Mouse (Mus musculus): Measurements from ENCODE around the gene Ncaph2. TPM values are rescaled to one million over a fixed set of nuclear protein-coding genes. Genes with fewer than 3 reads are reported as not detected.

Gene Ncaph2
- 154 and 158 TPM in 2 replicates for polyA plus RNA-seq (2014; fragmentation: Nextera tagmentation; extraction: Ambion mirVana)

DNA sequence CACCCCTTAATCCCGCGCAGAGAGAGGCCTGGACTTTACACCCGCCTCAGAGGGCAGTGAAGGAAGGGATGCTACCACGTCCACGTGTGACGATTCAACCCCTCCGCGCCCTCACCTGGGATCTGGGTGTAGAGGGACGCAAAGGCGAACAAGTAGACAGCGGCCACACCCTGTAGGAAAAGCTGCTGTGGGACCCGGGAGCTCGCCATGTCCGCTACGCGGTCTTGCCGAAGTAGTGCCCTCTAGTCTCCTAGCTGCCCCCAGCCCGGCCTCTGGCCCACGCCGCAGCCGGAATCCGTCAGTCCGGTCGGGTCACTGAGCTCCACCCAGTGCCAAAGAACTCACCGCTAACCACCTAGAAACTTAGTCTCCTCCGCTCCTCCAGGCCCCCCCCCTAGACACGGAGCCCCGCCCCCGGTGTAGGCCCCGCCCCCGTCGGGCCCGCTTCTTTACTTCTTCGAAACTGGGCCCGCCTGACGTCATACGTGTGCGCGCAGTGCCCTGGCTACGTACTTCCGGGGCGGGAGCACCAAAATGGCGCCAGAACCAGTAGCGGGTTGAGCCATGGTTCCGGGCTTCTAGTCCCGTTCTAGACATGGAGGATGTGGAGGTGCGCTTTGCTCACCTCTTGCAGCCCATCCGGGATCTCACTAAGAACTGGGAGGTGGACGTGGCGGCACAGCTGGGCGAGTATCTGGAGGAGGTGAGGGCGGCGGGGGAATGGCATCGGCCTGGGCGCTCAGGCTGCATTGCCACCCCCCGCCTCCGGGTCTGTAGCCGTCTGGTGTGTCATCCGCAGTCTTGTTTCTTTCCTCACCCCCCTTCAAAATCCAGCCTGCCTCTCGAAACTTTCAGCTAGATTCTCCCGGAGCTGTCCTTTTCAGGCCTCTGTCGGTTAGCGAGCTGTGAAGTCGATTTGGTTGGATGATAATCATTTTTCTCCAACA lies at the start of gene Ncaph2, which contains the start of gene Lmf2:
TSS of gene Ncaph2 (plus strand) at position 479 of the 947 bp plus-strand sequence.
TSS of gene Lmf2 (minus strand) at position 419 of the 947 bp plus-strand sequence.
- Histone ChIP-seq H3K36me3 (ENCODE audit: control insufficient read depth, insufficient read depth, low read length) (peaks cover 12% of the 10 kb centered on the region), H3K4me2 (ENCODE audit: low read depth) (peak within 1 kb of the TSS; percentile 73), H3K27ac (ENCODE audit: low read depth, low read length) (peak within 1 kb of the TSS; percentile 61; the same call in 1 of the 2 replicates), H3K9me3 (ENCODE audit: control insufficient read depth, low read length) (no peaks in the 10 kb centered on the region), H3K9ac (ENCODE audit: low read length) (peak within 1 kb of the TSS; percentile 80), H3K4me3 (ENCODE audit: low read depth, low read length) (peak within 1 kb of the TSS; percentile 74), H3K27me3 (ENCODE audit: control insufficient read depth, insufficient read depth, low read length) (no peaks in the 10 kb centered on the region), H3K4me1 (ENCODE audit: control insufficient read depth, insufficient read depth, low read length) (peaks cover 13% of the 10 kb centered on the region)
- under 1% methylated on average over 64 of the region's 64 CpGs for WGBS
- DNase-seq (ENCODE audit: low spot score) (peak; percentile 98), ATAC-seq (ENCODE audit: insufficient read depth, low FRiP score, low TSS enrichment) (peak; percentile 86)

GRCm38 (mm10) chr15:89305966-89306365 lies 49.6 kb upstream of the Ncaph2 start:
- H3K4me2 ChIP-seq (ENCODE audit: low read depth): no peak overlapping the region
- no peak overlapping the region for H3K4me3 ChIP-seq (ENCODE audit: low read depth, low read length)
- WGBS: 89% methylated on average over 1 of the region's 1 CpGs
- H3K27ac ChIP-seq (ENCODE audit: low read depth, low read length): no peak overlapping the region
- ATAC-seq (ENCODE audit: insufficient read depth, low FRiP score, low TSS enrichment) (no peak), DNase-seq (ENCODE audit: low spot score) (no peak)
- no peaks in the 10 kb centered on the region for H3K27me3 ChIP-seq (ENCODE audit: control insufficient read depth, insufficient read depth, low read length)
- no peaks in the 10 kb centered on the region for H3K9me3 ChIP-seq (ENCODE audit: control insufficient read depth, low read length)
- H3K36me3 ChIP-seq (ENCODE audit: control insufficient read depth, insufficient read depth, low read length): peaks cover 31% of the 10 kb centered on the region
- H3K9ac ChIP-seq (ENCODE audit: low read length): no peak overlapping the region
- no peaks in the 10 kb centered on the region for H3K4me1 ChIP-seq (ENCODE audit: control insufficient read depth, insufficient read depth, low read length)

DNA sequence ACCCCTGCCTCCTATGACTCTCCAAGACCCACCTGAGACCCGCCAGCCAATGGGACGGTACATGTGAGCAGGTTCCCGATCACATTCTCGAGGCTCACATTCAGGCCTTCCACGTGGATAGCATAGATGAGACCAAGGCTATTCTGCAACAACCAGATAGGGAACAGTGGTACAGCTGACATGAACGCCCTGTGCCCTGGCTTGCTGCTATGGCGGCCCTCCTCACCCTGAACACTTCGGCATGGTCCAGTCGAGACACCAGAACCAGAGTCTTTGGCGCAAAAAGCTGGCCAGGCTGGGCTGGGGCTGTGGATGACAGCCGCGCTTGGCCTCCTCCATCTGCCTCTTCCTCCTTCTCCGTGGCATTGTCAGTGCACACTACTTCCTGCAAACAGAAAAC lies 48.1 kb upstream of the Ncaph2 start:
- WGBS: 92% methylated on average over 13 of the region's 13 CpGs
- Histone ChIP-seq H3K9ac (ENCODE audit: low read length) (no peak overlapping the region), H3K27me3 (ENCODE audit: control insufficient read depth, insufficient read depth, low read length) (no peaks in the 10 kb centered on the region), H3K4me3 (ENCODE audit: low read depth, low read length) (no peak overlapping the region), H3K36me3 (ENCODE audit: control insufficient read depth, insufficient read depth, low read length) (peaks cover 22% of the 10 kb centered on the region), H3K4me2 (ENCODE audit: low read depth) (no peak overlapping the region), H3K9me3 (ENCODE audit: control insufficient read depth, low read length) (no peaks in the 10 kb centered on the region), H3K27ac (ENCODE audit: low read depth, low read length) (no peak overlapping the region), H3K4me1 (ENCODE audit: control insufficient read depth, insufficient read depth, low read length) (no peaks in the 10 kb centered on the region)
- no peak for ATAC-seq (ENCODE audit: insufficient read depth, low FRiP score, low TSS enrichment)
- DNase-seq (ENCODE audit: low spot score): no peak

GRCm38 (mm10) chr15:89308406-89309139 lies 46.9 kb upstream of the Ncaph2 start:
- Histone ChIP-seq H3K36me3 (ENCODE audit: control insufficient read depth, insufficient read depth, low read length) (peaks cover 13% of the 10 kb centered on the region), H3K4me2 (ENCODE audit: low read depth) (no peak overlapping the region), H3K9me3 (ENCODE audit: control insufficient read depth, low read length) (no peaks in the 10 kb centered on the region), H3K4me3 (ENCODE audit: low read depth, low read length) (no peak overlapping the region), H3K27me3 (ENCODE audit: control insufficient read depth, insufficient read depth, low read length) (no peaks in the 10 kb centered on the region), H3K4me1 (ENCODE audit: control insufficient read depth, insufficient read depth, low read length) (peaks cover 6% of the 10 kb centered on the region; the same call in 1 of the 2 replicates), H3K27ac (ENCODE audit: low read depth, low read length) (no peak overlapping the region), H3K9ac (ENCODE audit: low read length) (no peak overlapping the region)
- no peak for ATAC-seq (ENCODE audit: insufficient read depth, low FRiP score, low TSS enrichment)
- no peak for DNase-seq (ENCODE audit: low spot score)
- 91% methylated on average over 7 of the region's 7 CpGs for WGBS

GRCm38 (mm10) chr15:89309962-89310498 lies 45.5 kb upstream of the Ncaph2 start:
- no peak overlapping the region for H3K4me2 ChIP-seq (ENCODE audit: low read depth)
- no peak for DNase-seq (ENCODE audit: low spot score)
- 0 out of 2 replicates have a peak, but pooled peaks cover 4% of the 10 kb centered on the region for H3K36me3 ChIP-seq (ENCODE audit: control insufficient read depth, insufficient read depth, low read length)
- no peak overlapping the region for H3K4me3 ChIP-seq (ENCODE audit: low read depth, low read length)
- no peak overlapping the region for H3K27ac ChIP-seq (ENCODE audit: low read depth, low read length)
- H3K9ac ChIP-seq (ENCODE audit: low read length): no peak overlapping the region
- H3K9me3 ChIP-seq (ENCODE audit: control insufficient read depth, low read length): no peaks in the 10 kb centered on the region
- H3K4me1 ChIP-seq (ENCODE audit: control insufficient read depth, insufficient read depth, low read length): peaks cover 12% of the 10 kb centered on the region
- no peak for ATAC-seq (ENCODE audit: insufficient read depth, low FRiP score, low TSS enrichment)
- H3K27me3 ChIP-seq (ENCODE audit: control insufficient read depth, insufficient read depth, low read length): no peaks in the 10 kb centered on the region
- 82% methylated on average over 6 of the region's 6 CpGs for WGBS

- peak overlapping the region; percentile 8; the same call in 1 of the 2 replicates for H3K4me3 ChIP-seq (ENCODE audit: low read depth, low read length)
- ATAC-seq (ENCODE audit: insufficient read depth, low FRiP score, low TSS enrichment) (no peak), DNase-seq (ENCODE audit: low spot score) (no peak)
- H3K36me3 ChIP-seq (ENCODE audit: control insufficient read depth, insufficient read depth, low read length): no peaks in the 10 kb centered on the region
- no peak overlapping the region for H3K27ac ChIP-seq (ENCODE audit: low read depth, low read length)
- no peaks in the 10 kb centered on the region for H3K9me3 ChIP-seq (ENCODE audit: control insufficient read depth, low read length)
- no peak overlapping the region; the same call in 1 of the 2 replicates for H3K9ac ChIP-seq (ENCODE audit: low read length)
- 82% methylated on average over 4 of the region's 4 CpGs for WGBS
- H3K4me2 ChIP-seq (ENCODE audit: low read depth): no peak overlapping the region; the same call in 1 of the 2 replicates
- H3K27me3 ChIP-seq (ENCODE audit: control insufficient read depth, insufficient read depth, low read length): no peaks in the 10 kb centered on the region
- peaks cover 12% of the 10 kb centered on the region for H3K4me1 ChIP-seq (ENCODE audit: control insufficient read depth, insufficient read depth, low read length)
Observed at GRCm38 (mm10) chr15:89313359-89313758, 42.2 kb upstream of the Ncaph2 start.

DNA sequence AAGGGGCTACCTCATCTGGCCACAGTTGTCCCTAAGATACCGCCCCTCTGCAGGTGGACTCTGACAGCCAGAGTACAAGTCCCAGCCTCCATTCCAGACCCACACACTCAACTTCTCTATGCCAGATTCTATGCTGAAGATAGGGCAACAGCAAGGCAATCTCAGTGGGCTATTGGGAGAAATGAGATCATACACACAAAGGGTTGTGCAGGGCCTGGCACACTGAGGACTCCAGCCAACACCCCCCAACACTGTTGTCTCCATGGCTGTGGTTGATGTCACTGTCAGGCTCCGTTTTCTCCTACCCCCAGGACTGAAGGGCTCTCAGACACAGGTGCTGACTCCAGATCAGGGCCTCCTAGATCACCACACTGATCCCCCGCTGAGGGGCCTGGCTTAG lies 41.4 kb upstream of the Ncaph2 start:
- H3K4me2 ChIP-seq (ENCODE audit: low read depth): peak overlapping the region; percentile 78
- no peaks in the 10 kb centered on the region for H3K9me3 ChIP-seq (ENCODE audit: control insufficient read depth, low read length)
- 33% methylated on average over 3 of the region's 3 CpGs for WGBS
- DNase-seq (ENCODE audit: low spot score): no peak
- H3K27ac ChIP-seq (ENCODE audit: low read depth, low read length): no peak overlapping the region
- peaks cover 12% of the 10 kb centered on the region for H3K4me1 ChIP-seq (ENCODE audit: control insufficient read depth, insufficient read depth, low read length)
- no peak for ATAC-seq (ENCODE audit: insufficient read depth, low FRiP score, low TSS enrichment)
- H3K9ac ChIP-seq (ENCODE audit: low read length): peak overlapping the region; percentile 86
- no peaks in the 10 kb centered on the region for H3K36me3 ChIP-seq (ENCODE audit: control insufficient read depth, insufficient read depth, low read length)
- H3K4me3 ChIP-seq (ENCODE audit: low read depth, low read length): peak overlapping the region; percentile 98
- no peaks in the 10 kb centered on the region for H3K27me3 ChIP-seq (ENCODE audit: control insufficient read depth, insufficient read depth, low read length)

DNA sequence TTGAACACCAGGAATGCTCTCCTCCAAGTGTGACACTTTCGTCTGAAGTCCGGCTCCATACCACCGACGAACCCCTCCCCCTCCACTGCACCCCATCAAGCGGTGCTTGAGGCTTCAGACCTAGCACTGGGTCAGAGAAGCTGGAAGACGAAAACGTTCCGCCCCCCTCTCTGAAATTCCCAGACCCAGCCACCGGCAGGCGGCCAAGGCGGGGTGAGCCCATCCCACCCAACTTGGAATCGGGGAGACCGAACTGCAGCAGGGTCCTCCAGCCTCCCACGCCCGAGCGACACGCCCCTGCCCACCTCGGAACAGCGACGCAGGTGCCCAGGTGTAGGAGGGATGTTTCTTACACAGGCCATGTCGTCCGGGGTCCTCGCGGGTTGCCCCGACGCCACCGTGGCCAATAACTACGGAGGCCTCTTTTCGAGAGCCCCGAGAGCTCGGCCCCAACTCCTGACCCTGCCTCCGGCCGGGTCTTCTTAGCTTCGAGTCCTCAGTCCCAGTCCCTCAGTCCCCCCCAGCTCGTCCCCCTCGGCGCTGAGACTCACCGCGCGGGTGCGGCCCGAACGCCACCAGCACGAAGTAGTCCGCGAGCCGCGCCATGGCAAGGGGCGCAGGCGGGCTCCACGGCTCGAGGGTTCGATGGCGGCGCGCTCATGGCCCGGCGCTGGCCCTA lies 40.9 kb upstream of the Ncaph2 start:
- Histone ChIP-seq H3K4me2 (ENCODE audit: low read depth) (peak overlapping the region; percentile 78), H3K4me3 (ENCODE audit: low read depth, low read length) (peak overlapping the region; percentile 98)
- ATAC-seq (ENCODE audit: insufficient read depth, low FRiP score, low TSS enrichment): peak; percentile 56

More for the DNA sequence above, 40.9 kb upstream of the Ncaph2 start:
- no peaks in the 10 kb centered on the region for H3K36me3 ChIP-seq (ENCODE audit: control insufficient read depth, insufficient read depth, low read length)
- H3K27ac ChIP-seq (ENCODE audit: low read depth, low read length): no peak overlapping the region
- H3K4me1 ChIP-seq (ENCODE audit: control insufficient read depth, insufficient read depth, low read length): peaks cover 12% of the 10 kb centered on the region
- peak; percentile 38 for DNase-seq (ENCODE audit: low spot score)
- peak overlapping the region; percentile 86 for H3K9ac ChIP-seq (ENCODE audit: low read length)
- H3K9me3 ChIP-seq (ENCODE audit: control insufficient read depth, low read length): no peaks in the 10 kb centered on the region
- H3K27me3 ChIP-seq (ENCODE audit: control insufficient read depth, insufficient read depth, low read length): no peaks in the 10 kb centered on the region
- under 1% methylated on average over 58 of the region's 58 CpGs for WGBS
